Mouse (Mus musculus) kidney, postnatal 0 days (tissue): ENCODE measurements around the gene Stox2. TPM values are rescaled to one million over a fixed set of nuclear protein-coding genes. Genes with fewer than 3 reads are reported as not detected.

Source experiments
- ATAC-seq: fragments of 200-750 bp; cut with Nextera tagmentation; replicated peaks from 2 replicates; pipeline ENCODE4 v1.8.0; 2017; ENCODE audit warnings: low read depth, moderate number of reproducible peaks, moderate TSS enrichment, moderate library complexity; ENCODE audit not compliant: low FRiP score
- DNase-seq: peaks from one replicate; pipeline ENCODE4 v3.0.0-alpha.2; 2016; ENCODE audit warnings: low spot score
- H3K27ac ChIP-seq: fragments of 300-500 bp; sonication (generic); 2 replicates; pipeline ENCODE4 v1.5.1; 2014; ENCODE audit warnings: mild to moderate bottlenecking
- H3K27me3 ChIP-seq: fragments of 300-500 bp; sonication (generic); 2 replicates; pipeline ENCODE4 v1.6.1; 2014; ENCODE audit warnings: low read length, mixed read lengths; ENCODE audit not compliant: insufficient read depth
- H3K36me3 ChIP-seq: fragments of 300-500 bp; sonication (generic); 2 replicates; pipeline ENCODE4 v1.6.1; 2014; ENCODE audit warnings: low read length, mixed read lengths; ENCODE audit not compliant: insufficient read depth
- H3K4me1 ChIP-seq: fragments of 300-500 bp; sonication (generic); replicated peaks from 2 replicates; pipeline ENCODE4 v1.6.1; 2014; ENCODE audit warnings: antibody characterized with exemption, low read length, mixed read lengths; ENCODE audit not compliant: insufficient read depth
- H3K4me2 ChIP-seq: fragments of 300-500 bp; sonication (generic); 2 replicates; pipeline ENCODE4 v1.6.1; 2014; ENCODE audit warnings: mild to moderate bottlenecking, low read length, moderate library complexity, mixed read lengths
- H3K4me3 ChIP-seq: fragments of 300-500 bp; sonication (generic); replicated peaks from 2 replicates; pipeline ENCODE4 v1.5.1; 2014; ENCODE audit warnings: low read depth, low read length
- H3K9ac ChIP-seq: fragments of 300-500 bp; sonication (generic); 2 replicates; pipeline ENCODE4 v1.6.1; 2014; ENCODE audit warnings: low read depth, low read length
- H3K9me3 ChIP-seq: fragments of 300-500 bp; sonication (generic); replicated peaks from 2 replicates; pipeline ENCODE4 v1.6.1; 2016; ENCODE audit warnings: low read length, inconsistent platforms, mixed read lengths
- CTCF ChIP-seq: IDR thresholded peaks from 2 replicates; pipeline ENCODE4 v1.5.1; 2016; ENCODE audit warnings: antibody characterized with exemption, low read depth, mild to moderate bottlenecking, moderate library complexity
- WGBS: fragments of 180-500 bp; shearing (Covaris S2); extraction: QIAGEN DNeasy Blood & Tissue Kit; methylation state at CpG from one replicate; pipeline ENCODE4 v1.1.7; 2014; 5-methylcytosine and 5-hydroxymethylcytosine counted together
- polyA plus RNA-seq: library from polyadenylated mRNA; unstranded; fragments of >200 nt; fragmentation: Nextera tagmentation; extraction: Ambion mirVana; gene quantifications from 2 replicates; pipeline ENCODE4 v1.2.1, GENCODE M21; 2015

Gene Stox2
- polyA plus RNA-seq, 1 experiment from 2014 or later = 8.8 TPM

GRCm38 (mm10) chr8:47268931-47269330, 177.2 kb downstream of the Stox2 start:
- 91% methylated on average over 6 of the region's 6 CpGs for WGBS
- H3K4me2 ChIP-seq = no peak overlapping the region

GRCm38 (mm10) chr8:47268062-47268822, 177.9 kb downstream of the Stox2 start:
- H3K9me3 ChIP-seq = no peaks in the 10 kb centered on the region
- peak overlapping the region; percentile 54; the same call in 1 of the 2 replicates for H3K27ac ChIP-seq
- H3K4me3 ChIP-seq = no peak overlapping the region
- DNase-seq (peak; percentile 71), ATAC-seq (no peak)
- H3K9ac ChIP-seq = no peak overlapping the region
- 59% methylated on average over 21 of the region's 21 CpGs for WGBS
- no peaks in the 10 kb centered on the region for H3K36me3 ChIP-seq
- H3K4me1 ChIP-seq = no peaks in the 10 kb centered on the region
- no peak overlapping the region for H3K4me2 ChIP-seq
- TF ChIP-seq CTCF = no peak
- no peaks in the 10 kb centered on the region for H3K27me3 ChIP-seq

More at GRCm38 (mm10) chr8:47268931-47269330, 177.2 kb downstream of the Stox2 start:
- Histone ChIP-seq H3K4me3 (no peak overlapping the region), H3K27ac (no peak overlapping the region), H3K9ac (no peak overlapping the region), H3K27me3 (no peaks in the 10 kb centered on the region), H3K9me3 (no peaks in the 10 kb centered on the region), H3K4me1 (no peaks in the 10 kb centered on the region), H3K36me3 (no peaks in the 10 kb centered on the region)
- TF ChIP-seq CTCF = no peak
- DNase-seq = no peak
- ATAC-seq = no peak

GRCm38 (mm10) chr8:47263070-47263843, 182.9 kb downstream of the Stox2 start:
- no peak overlapping the region for H3K9ac ChIP-seq
- no peaks in the 10 kb centered on the region for H3K27me3 ChIP-seq
- H3K4me2 ChIP-seq = no peak overlapping the region
- WGBS = 75% methylated on average over 17 of the region's 17 CpGs
- no peak for TF ChIP-seq CTCF
- no peaks in the 10 kb centered on the region for H3K4me1 ChIP-seq
- no peaks in the 10 kb centered on the region for H3K36me3 ChIP-seq
- no peak for DNase-seq
- H3K27ac ChIP-seq = no peak overlapping the region
- H3K4me3 ChIP-seq = no peak overlapping the region
- no peaks in the 10 kb centered on the region for H3K9me3 ChIP-seq
- no peak for ATAC-seq

- Histone ChIP-seq H3K9me3 (no peaks in the 10 kb centered on the region), H3K4me2 (no peak overlapping the region), H3K4me3 (no peak overlapping the region), H3K9ac (no peak overlapping the region), H3K36me3 (no peaks in the 10 kb centered on the region), H3K4me1 (no peaks in the 10 kb centered on the region), H3K27me3 (no peaks in the 10 kb centered on the region), H3K27ac (no peak overlapping the region)
- peak; percentile 24 for DNase-seq
- ATAC-seq = no peak
- TF ChIP-seq CTCF = no peak
- 40% methylated on average over 12 of the region's 12 CpGs for WGBS
Observed at GRCm38 (mm10) chr8:47260751-47261474, 185.2 kb downstream of the Stox2 start.

GRCm38 (mm10) chr8:47250832-47251231, 195.3 kb downstream of the Stox2 start:
- H3K9ac ChIP-seq = no peak overlapping the region
- ATAC-seq (no peak), DNase-seq (no peak)
- H3K36me3 ChIP-seq = no peaks in the 10 kb centered on the region
- no peak overlapping the region for H3K4me2 ChIP-seq
- 80% methylated on average over 4 of the region's 4 CpGs for WGBS
- H3K27ac ChIP-seq = no peak overlapping the region
- no peak for TF ChIP-seq CTCF
- no peak overlapping the region for H3K4me3 ChIP-seq
- H3K4me1 ChIP-seq = no peaks in the 10 kb centered on the region
- H3K9me3 ChIP-seq = no peaks in the 10 kb centered on the region
- no peaks in the 10 kb centered on the region for H3K27me3 ChIP-seq

GRCm38 (mm10) chr8:47245116-47245515, 201.0 kb downstream of the Stox2 start:
- no peaks in the 10 kb centered on the region for H3K9me3 ChIP-seq
- DNase-seq (no peak), ATAC-seq (no peak)
- WGBS = 66% methylated on average over 4 of the region's 4 CpGs
- no peak overlapping the region for H3K27ac ChIP-seq
- no peak overlapping the region for H3K4me2 ChIP-seq
- TF ChIP-seq CTCF = no peak
- H3K27me3 ChIP-seq = no peaks in the 10 kb centered on the region
- 0 out of 2 replicates have a peak, but pooled peaks cover 7% of the 10 kb centered on the region for H3K4me1 ChIP-seq
- no peak overlapping the region for H3K4me3 ChIP-seq
- H3K9ac ChIP-seq = no peak overlapping the region
- no peaks in the 10 kb centered on the region for H3K36me3 ChIP-seq
